Mouse (Mus musculus) heart, postnatal 0 days (tissue): ENCODE results near the gene Fgfr2. TPM values are rescaled to one million over a fixed set of nuclear protein-coding genes. Genes with fewer than 3 reads are reported as not detected.
A peak's percentile ranks its signal among the peaks of the same experiment; 100 is the strongest.

Experiments
- ATAC-seq: fragments of 200-750 bp; cut with Nextera tagmentation; 2 replicates; pipeline ENCODE4 v1.8.0; 2017; ENCODE audit warnings: low read depth, moderate number of reproducible peaks, moderate library complexity; ENCODE audit not compliant: insufficient read depth
- DNase-seq: peaks from one replicate; pipeline ENCODE4 v3.0.0-alpha.2; 2016; ENCODE audit warnings: low spot score
- H3K27ac ChIP-seq: fragments of 300-500 bp; sonication (generic); 2 replicates; pipeline ENCODE4 v1.5.1; 2014; ENCODE audit warnings: low read depth, mild to moderate bottlenecking
- H3K27me3 ChIP-seq: fragments of 300-500 bp; sonication (generic); 2 replicates; pipeline ENCODE4 v1.6.1; 2014; ENCODE audit warnings: low read length, mixed read lengths; ENCODE audit not compliant: control insufficient read depth, insufficient read depth
- H3K36me3 ChIP-seq: fragments of 300-500 bp; sonication (generic); replicated peaks from 2 replicates; pipeline ENCODE4 v1.6.1; 2014; ENCODE audit warnings: low read length, mixed read lengths; ENCODE audit not compliant: control insufficient read depth, insufficient read depth
- H3K4me1 ChIP-seq: fragments of 300-500 bp; sonication (generic); 2 replicates; pipeline ENCODE4 v1.6.1; 2014; ENCODE audit warnings: antibody characterized with exemption; ENCODE audit not compliant: control insufficient read depth, insufficient read depth
- H3K4me2 ChIP-seq: fragments of 300-500 bp; sonication (generic); 2 replicates; pipeline ENCODE4 v1.6.1; 2014; ENCODE audit warnings: low read depth, mild to moderate bottlenecking, low read length, moderate library complexity
- H3K4me3 ChIP-seq: fragments of 300-500 bp; sonication (generic); 2 replicates; pipeline ENCODE4 v1.5.1; 2014; ENCODE audit warnings: low read depth, low read length
- H3K9ac ChIP-seq: fragments of 300-500 bp; sonication (generic); replicated peaks from 2 replicates; pipeline ENCODE4 v1.6.1; 2014; ENCODE audit warnings: low read depth, low read length, mixed read lengths
- H3K9me3 ChIP-seq: fragments of 300-500 bp; sonication (generic); replicated peaks from 2 replicates; pipeline ENCODE4 v1.6.1; 2016; ENCODE audit warnings: low read length; ENCODE audit not compliant: control insufficient read depth
- CTCF ChIP-seq: IDR thresholded peaks from 2 replicates; pipeline ENCODE4 v1.5.1; 2016; ENCODE audit warnings: antibody characterized with exemption, control low read depth, low read depth
- EP300 ChIP-seq: IDR thresholded peaks from 2 replicates; pipeline ENCODE4 v1.6.1; 2016; ENCODE audit warnings: antibody characterized with exemption, low read depth
- WGBS: fragments of 180-500 bp; shearing (Covaris S2); extraction: QIAGEN DNeasy Blood & Tissue Kit; methylation state at CpG from one replicate; pipeline ENCODE4 v1.1.7; 2014; 5-methylcytosine and 5-hydroxymethylcytosine counted together
- polyA plus RNA-seq: library from polyadenylated mRNA; unstranded; fragments of >200 nt; fragmentation: Nextera tagmentation; extraction: Ambion mirVana; gene quantifications from 2 replicates; pipeline ENCODE4 v1.2.1, GENCODE M21; 2015
- total RNA-seq: library from RNA; depleted of rRNA; stranded (reverse); fragments of >200 nt; gene quantifications from 2 replicates; pipeline ENCODE4 v1.2.3, GENCODE M21; 2014; ENCODE audit warnings: low replicate concordance

The Fgfr2 gene
- total and polyA plus RNA-seq, 2 experiments from 2014 or later: 3.8 to 11.5 TPM

GRCm38 (mm10) chr7:132253078-132253477 lies 870.1 kb downstream of the Fgfr2 start:
- no peak overlapping the region for H3K9ac ChIP-seq
- H3K4me3 ChIP-seq: no peak overlapping the region
- 75% methylated on average over 4 of the region's 4 CpGs for WGBS
- H3K4me1 ChIP-seq: no peaks in the 10 kb centered on the region
- H3K4me2 ChIP-seq: no peak overlapping the region
- H3K36me3 ChIP-seq: no peaks in the 10 kb centered on the region
- no peak for DNase-seq
- no peaks in the 10 kb centered on the region for H3K9me3 ChIP-seq
- TF ChIP-seq EP300: no peak
- no peak for TF ChIP-seq CTCF
- no peak for ATAC-seq
- no peaks in the 10 kb centered on the region for H3K27me3 ChIP-seq
- H3K27ac ChIP-seq: no peak overlapping the region

- Histone ChIP-seq H3K27ac (no peak overlapping the region), H3K9ac (no peak overlapping the region), H3K9me3 (no peaks in the 10 kb centered on the region), H3K4me3 (no peak overlapping the region), H3K27me3 (no peaks in the 10 kb centered on the region), H3K4me1 (no peaks in the 10 kb centered on the region), H3K36me3 (no peaks in the 10 kb centered on the region), H3K4me2 (no peak overlapping the region)
- WGBS: 40% methylated on average over 10 of the region's 10 CpGs
- no peak for TF ChIP-seq EP300
- no peak for TF ChIP-seq CTCF
- DNase-seq (no peak), ATAC-seq (no peak)
Measured at GRCm38 (mm10) chr7:132249563-132250119, 873.5 kb downstream of the Fgfr2 start.

- H3K4me2 ChIP-seq: no peak overlapping the region
- WGBS: 55% methylated on average over 11 of the region's 11 CpGs
- H3K27me3 ChIP-seq: no peaks in the 10 kb centered on the region
- H3K36me3 ChIP-seq: no peaks in the 10 kb centered on the region
- H3K4me3 ChIP-seq: no peak overlapping the region
- H3K27ac ChIP-seq: no peak overlapping the region
- H3K9ac ChIP-seq: no peak overlapping the region
- no peaks in the 10 kb centered on the region for H3K4me1 ChIP-seq
- TF ChIP-seq CTCF (no peak), EP300 (no peak)
- no peaks in the 10 kb centered on the region for H3K9me3 ChIP-seq
- DNase-seq (no peak), ATAC-seq (no peak)
Measured at GRCm38 (mm10) chr7:132247567-132247966, 875.6 kb downstream of the Fgfr2 start.

GRCm38 (mm10) chr7:132247091-132247490 lies 876.1 kb downstream of the Fgfr2 start:
- no peaks in the 10 kb centered on the region for H3K27me3 ChIP-seq
- H3K4me1 ChIP-seq: no peaks in the 10 kb centered on the region
- TF ChIP-seq EP300: no peak
- no peak for TF ChIP-seq CTCF
- WGBS: 84% methylated on average over 5 of the region's 5 CpGs
- DNase-seq: no peak
- no peak for ATAC-seq
- no peak overlapping the region for H3K4me2 ChIP-seq
- H3K4me3 ChIP-seq: no peak overlapping the region
- no peak overlapping the region for H3K27ac ChIP-seq
- H3K9me3 ChIP-seq: no peaks in the 10 kb centered on the region
- no peak overlapping the region for H3K9ac ChIP-seq
- no peaks in the 10 kb centered on the region for H3K36me3 ChIP-seq

GRCm38 (mm10) chr7:132245730-132246129 lies 877.4 kb downstream of the Fgfr2 start:
- TF ChIP-seq EP300: peak; percentile 88
- no peak for TF ChIP-seq CTCF
- Histone ChIP-seq H3K4me1 (no peaks in the 10 kb centered on the region), H3K27ac (peak overlapping the region; percentile 23; the same call in 1 of the 2 replicates), H3K36me3 (no peaks in the 10 kb centered on the region), H3K9me3 (no peaks in the 10 kb centered on the region), H3K27me3 (no peaks in the 10 kb centered on the region), H3K9ac (no peak overlapping the region), H3K4me3 (no peak overlapping the region), H3K4me2 (no peak overlapping the region)
- DNase-seq (no peak), ATAC-seq (peak; percentile 34; the same call in 1 of the 2 replicates)
- WGBS: 69% methylated on average over 6 of the region's 6 CpGs

- H3K9me3 ChIP-seq: no peaks in the 10 kb centered on the region
- no peaks in the 10 kb centered on the region for H3K4me1 ChIP-seq
- WGBS: 83% methylated on average over 14 of the region's 14 CpGs
- DNase-seq (no peak), ATAC-seq (no peak)
- no peak overlapping the region for H3K4me3 ChIP-seq
- no peak overlapping the region for H3K4me2 ChIP-seq
- H3K9ac ChIP-seq: no peak overlapping the region
- no peaks in the 10 kb centered on the region for H3K36me3 ChIP-seq
- no peak overlapping the region for H3K27ac ChIP-seq
- no peak for TF ChIP-seq EP300
- TF ChIP-seq CTCF: no peak
- H3K27me3 ChIP-seq: no peaks in the 10 kb centered on the region
Measured at GRCm38 (mm10) chr7:132244637-132245036, 878.5 kb downstream of the Fgfr2 start.
